Mouse (Mus musculus): ENCODE results near the gene Rcbtb2.

Gene Rcbtb2

DNA sequence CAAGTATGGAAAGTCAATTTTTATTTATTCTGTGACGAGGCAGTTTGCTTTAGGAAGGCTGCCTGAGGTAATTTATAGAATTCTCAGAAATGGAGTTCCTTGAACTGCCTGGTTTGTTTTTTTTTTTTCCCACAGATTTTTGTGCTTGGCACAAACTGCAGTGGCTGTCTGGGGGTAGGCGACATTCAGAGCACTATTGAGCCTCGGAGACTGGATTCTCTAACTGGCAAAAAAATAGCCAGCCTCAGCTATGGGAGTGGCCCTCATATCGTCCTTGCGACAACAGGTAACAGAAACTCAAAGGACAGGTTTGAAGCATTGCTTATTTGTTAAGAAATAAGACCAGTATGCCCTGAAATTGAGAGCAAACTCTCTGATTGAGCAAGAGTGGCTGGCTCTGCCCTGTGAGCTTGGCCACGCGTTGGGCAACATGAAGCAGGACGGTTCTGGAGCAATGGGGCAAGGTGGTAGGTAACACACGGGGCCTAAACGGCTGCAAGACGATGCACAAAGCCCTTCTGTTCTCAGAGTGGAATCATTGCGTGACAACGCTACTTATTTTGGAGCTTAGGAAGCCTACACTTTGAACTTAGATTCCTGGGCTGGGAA lies 39.5 kb downstream of the Rcbtb2 start:
- no peak for DNase-seq

DNA sequence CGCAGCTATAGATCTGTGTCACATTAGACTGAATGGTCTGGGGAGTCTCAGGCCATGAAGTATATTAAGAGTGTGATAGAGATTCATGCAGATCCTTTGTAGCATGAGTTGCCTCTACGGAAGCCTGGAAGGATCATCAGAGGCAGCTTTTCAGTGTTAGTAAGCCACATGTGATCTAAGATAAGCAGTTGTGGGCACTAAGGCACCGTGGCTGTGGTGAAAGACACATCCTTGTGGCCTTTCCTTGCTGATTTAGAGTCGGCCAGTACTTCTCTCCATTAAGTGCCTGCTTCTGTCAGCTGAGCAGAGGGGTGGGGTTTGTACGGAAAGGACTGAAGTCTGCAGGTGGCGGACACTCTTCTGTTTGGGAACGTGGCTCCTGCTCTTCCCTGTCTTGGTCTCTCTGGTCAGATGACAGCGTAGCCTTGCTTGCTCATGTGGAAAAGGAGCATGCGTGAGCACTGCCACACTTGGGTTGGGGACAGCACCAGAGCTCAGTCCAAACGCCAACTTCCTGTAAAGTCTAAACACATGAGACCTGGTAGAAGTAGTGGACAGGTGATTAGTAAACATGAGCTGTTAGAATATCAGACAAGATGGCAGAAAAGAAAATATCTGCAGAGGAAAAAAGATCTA lies 40.6 kb downstream of the Rcbtb2 start:
- DNase-seq = no peak

DNA sequence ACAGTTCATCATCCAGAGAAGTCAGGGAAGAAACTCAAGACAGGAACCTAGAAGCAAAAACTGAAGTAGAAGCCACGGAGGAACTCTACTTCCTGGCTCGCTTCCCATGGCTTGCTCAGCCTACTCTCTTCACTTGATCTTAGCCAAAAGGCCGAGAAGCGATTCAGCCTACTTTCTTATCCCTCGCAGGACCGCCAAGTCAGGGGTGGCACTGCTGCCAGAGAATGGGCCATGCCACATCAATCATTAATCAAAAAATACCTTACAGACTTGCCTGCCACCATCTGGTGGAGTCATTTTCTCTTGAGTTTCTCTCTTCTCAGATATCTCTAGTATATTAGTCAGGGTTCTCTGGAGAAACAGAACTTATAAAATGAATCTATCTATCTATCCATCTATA lies 42.3 kb downstream of the Rcbtb2 start:
- no peak for DNase-seq

DNA sequence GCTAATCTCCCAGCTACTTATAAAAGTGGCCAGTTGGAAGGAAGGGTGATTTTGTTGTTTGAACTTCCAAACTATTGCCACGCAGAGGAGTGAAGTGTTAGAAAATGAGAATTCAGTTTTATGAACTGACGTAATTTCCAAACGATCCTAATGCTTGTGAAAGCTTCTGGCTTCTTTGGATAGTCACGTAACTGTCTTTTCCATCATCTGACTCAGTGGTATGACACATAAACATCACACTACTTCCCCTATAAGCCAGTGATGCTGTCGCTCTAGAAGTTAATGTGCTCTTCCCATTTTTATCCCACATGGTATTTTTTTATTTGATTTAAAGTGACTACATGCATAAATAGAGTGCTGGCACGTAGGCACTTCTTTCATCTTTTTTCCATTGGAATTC lies 45.8 kb downstream of the Rcbtb2 start:
- DNase-seq = no peak

DNA sequence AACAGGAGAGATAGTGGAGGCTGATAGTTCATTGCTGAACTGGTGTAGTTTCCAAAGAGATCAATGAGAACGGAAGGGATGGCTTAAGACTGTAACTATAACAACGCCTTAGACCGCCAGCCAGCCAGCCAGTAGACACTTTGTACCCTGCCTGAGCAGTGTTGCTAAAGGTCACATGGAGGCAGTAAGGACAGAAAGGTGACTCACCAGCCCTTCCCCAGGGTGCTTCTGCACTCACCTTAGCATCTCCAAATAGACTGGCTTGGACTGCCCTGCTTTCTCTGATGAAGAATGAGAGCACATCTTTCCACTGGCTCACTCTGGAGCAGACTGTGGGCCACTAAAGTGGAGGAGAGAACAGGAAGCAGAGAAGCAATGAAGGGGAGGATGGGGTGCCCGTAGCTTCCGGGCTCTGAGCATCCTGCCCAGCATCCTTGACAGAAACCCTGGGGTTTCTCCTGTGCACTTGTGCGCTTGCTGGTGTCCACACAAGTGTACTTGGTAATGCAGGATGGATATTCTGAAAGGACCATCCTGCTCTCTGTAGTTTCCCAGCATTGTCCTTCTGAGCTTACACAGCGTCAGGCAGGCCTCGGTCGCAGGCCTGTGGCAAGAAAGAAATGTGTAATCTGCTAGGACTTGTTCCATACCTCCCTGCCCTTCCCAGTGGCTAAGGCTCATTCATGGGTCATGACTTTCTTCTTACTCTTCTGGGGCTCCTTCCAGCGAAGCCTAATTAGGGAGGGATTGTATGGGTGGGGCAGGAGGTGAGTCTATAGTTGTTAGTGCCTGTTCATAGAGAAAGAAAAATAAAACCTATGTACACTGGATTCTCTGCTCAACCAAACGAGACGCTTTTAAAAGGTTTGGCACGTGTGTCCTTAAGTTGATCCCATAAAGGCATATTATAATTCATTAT lies 47.3 kb downstream of the Rcbtb2 start:
- no peak for DNase-seq

DNA sequence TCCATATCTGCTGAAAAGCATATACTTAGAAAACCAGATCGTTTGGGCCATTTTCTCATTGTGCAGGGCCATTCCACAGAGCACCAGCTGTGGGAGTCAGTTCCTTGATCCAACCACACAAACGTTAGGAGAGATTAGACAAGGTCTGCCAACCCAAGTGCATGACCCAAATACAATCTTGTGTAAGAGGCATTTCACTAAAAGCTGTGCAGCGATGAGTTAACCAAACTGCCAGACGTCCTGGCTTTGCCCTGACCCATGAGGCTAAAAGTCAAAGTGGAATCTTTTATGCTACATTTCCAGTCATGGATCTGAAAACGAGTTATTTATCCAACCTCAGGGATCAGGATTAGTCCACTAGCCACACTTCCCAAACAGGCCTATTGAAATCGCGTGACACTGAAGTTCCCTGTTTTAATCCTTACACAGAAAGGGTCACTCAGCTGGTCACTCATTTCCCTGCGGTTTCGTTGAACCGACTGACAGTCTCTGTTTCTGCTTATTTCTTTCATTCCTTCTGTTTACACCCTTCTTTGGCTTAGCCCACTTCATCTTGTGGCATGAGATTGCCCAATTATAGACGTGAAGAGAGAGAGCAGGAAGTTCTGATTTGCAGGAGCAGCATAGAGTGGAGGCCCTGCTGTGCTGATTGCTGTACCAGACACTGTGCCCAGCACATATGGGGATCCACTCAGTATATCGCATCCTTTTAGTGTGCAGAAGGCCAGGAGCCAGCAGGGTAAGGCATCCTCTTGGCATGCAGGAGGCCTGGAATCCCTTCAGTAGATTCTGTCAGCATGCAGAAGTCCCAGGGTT lies 49.6 kb downstream of the Rcbtb2 start:
- DNase-seq = no peak

DNA sequence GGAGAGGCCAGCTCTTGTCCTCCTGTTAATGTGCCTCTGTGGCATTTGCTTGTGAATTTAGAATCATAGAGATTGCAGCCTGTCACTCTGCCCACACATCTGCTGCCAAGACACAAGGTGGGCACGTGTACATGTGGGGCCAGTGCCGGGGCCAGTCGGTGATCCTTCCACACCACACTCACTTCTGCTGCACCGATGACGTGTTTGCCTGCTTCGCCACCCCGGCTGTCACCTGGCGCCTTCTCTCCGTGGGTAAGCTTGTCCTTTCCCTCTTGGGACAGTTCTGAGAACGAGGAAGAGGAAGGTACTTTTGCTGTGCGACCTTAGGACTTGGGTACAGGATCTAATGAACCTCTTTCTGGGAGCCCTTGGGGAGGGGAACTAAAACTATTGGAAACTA lies 50.8 kb downstream of the Rcbtb2 start:
- DNase-seq = no peak

DNA sequence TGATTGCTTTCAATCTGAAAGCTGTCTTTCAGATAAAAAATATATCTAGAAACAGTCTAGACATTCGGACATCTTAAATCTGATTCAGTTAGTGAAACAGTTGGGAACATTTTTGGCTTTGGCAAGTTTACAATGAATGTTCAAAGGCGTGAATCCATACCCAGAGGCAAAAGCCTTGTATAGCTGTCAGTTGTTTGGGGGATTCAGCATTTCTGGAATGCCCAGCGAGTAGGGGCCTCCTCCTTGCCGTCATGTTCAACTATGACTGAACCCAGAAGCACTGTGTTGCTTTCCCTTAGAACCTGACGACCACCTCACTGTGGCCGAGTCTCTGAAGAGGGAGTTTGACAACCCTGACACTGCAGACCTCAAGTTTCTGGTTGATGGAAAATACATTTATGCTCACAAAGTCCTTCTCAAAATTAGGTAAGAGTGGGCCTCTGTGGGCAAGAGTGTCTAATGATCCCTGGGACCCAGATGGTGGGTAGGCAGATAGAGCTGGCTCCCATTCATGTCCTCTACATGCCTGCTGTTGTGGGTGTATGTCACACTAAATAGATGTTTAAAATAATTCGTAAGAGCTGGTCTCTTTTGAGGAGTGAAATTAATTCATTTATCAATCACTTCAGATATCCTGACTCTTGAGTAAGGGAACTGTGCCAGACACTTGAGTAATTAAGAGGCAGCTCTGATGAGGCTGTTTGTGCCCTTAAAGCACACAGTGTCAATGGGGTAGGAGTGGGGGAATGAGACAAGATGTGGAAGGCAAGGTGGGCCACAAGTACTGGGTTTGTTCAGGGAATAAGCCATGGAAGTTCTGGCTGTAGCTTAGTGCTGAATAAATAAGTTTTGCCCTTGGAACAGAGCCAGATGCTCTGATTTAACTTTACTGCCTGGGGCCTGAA lies 51.5 kb downstream of the Rcbtb2 start:
- DNase-seq = no peak

DNA sequence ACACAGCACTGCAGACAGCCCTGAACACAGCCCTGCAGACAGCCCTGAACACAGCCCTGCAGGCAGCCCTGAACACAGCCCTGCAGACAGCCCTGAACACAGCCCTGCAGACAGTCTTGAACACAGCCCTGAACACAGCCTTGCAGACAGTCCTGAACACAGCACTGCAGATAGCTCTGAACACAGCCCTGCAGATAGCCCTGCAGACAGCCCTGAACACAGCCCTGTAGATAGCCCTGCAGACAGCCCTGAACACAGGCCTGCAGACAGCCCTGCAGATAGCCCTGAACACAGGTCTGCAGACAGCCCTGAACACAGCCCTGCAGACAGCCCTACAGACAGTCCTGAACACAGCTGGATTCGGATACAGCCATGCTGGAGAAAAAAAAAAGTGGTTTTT lies 52.2 kb downstream of the Rcbtb2 start:
- DNase-seq = no peak

DNA sequence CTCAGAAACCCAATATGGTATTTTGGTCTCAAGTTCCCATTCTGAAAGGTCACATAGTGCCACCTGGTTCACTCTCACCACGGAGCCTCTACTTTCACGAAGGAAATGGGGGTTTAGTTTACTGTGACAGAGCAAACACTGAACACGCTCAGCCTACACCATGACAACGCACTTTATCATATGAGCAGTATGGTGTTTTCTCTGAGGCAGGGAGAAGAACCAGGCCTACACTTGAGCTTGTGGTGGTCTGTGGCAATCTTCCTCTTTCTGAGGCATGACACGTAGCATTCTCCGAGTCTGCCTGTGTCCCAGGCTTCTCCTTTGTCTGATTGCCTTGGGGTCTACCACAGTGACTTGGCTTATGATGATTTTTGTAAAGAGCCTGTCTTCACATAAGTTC lies 53.0 kb downstream of the Rcbtb2 start:
- peak in 1 of 2 experiments; percentile 57 for DNase-seq

DNA sequence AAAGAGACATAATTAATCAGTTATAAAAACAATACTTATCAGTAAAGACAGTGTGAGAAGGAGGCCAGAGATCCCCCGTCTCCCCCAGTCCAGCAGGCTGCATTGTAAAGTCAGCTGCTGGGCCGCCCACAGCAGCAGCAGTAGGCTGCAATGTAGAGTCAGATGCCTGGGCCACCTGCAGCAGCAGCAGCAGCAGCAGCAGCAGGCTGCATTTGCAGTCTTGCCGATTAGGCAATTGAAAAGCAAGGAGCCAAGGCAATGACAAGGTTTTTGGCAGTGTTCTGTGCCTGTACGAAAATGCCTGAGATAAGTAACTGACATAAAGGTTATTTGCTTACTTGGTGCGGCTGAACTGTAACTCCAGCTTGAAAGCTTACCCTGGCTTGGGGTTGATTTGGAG lies 53.4 kb downstream of the Rcbtb2 start:
- no peak for DNase-seq

DNA sequence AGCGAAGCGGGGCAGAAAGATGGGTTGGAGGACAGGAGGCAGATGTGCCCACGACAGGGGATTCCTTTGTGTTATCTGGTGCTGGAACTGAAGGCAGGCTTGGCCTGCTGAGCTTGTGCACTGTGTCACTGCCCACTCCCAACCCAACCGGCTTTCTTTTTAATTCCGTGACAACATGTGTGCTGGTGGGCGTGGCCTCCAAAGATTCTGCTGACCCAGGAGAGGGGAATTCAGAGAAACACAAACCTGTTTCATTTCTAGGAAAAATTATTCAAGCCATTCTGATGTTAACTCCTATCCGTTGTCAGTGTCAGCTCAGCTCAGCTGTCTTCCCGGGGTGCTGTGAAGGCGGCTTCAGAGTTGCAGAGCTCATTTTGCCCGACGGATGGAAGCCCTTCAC lies 55.1 kb downstream of the Rcbtb2 start:
- no peak for DNase-seq

DNA sequence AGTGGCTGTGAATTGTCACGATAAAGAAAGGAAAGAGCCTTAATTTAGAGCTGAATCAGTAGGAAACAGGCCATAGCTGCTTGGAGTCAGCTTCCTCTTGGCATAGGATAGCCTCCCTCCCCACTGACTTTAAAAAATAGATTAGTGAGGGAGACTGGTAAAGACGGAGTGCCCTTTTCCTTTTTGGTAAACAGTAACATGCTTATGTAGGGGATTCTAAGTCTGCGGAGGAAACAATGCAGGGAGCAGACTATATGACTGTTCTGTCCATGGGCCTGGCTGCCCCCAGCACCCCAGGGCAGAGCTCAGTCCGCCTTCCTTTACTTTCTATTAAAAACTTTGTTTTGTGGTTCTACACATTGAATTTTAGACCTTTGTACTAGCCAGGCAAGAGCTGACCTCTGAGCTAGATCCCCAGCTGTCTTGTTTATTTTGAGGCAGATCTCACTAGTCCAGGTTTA lies 56.4 kb downstream of the Rcbtb2 start:
- no peak for DNase-seq

DNA sequence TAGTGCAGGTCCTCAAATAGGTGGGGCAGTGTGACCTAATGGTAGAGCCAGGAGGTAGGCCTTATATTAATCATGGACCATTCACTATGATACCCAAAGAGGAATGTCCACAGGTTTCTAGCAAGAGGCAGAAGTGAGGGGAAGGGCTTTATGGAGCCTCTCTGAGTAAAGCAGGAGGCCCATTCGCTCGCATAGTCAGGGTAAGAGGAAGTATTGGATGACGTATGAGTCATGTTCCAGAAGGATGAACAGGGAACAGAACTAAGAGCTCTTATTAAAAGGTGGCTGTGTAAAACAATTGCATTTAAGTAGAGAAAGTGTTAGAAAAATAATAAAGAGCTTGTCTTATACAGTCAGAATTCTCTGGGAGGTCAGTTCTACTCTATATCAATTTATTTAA lies 57.8 kb downstream of the Rcbtb2 start:
- DNase-seq = no peak

DNA sequence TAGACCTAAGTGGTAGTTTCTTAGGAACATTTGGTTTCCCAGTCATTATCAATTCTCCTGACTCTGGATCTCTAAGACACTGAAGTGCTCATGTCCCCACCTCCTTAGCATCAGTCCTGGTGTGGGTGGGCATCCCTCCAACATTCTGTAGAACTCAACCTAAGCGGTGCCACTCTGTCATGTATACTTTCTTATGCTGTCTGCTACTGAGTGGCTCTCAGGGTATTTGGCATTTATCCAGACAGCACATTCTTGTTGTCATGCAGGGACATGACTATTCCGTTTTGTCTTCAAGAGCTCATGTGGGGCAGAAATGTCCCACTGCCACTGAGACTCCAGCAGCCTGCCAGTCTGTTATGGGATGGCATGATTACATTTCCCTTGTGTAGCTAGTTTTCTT lies 58.3 kb downstream of the Rcbtb2 start:
- DNase-seq = no peak

DNA sequence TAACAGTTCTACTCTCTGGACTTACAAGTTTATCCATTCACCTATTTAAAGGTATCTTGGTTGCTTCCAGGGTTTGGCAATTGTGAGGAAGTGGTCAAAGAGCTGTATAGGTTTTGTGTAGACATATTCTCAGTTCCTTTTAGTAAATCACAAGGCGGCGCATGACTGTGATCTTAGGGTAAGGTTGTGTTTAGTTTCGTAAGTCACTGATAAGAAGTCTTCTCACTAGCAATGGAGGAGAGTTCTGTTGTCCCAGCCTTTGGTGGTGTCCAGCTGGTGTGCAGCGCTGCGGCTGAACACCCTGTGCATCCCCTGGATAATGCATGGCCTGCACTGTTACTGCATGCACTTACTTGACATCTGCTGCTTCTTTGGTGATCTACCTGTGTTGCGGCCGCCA lies 64.0 kb downstream of the Rcbtb2 start:
- DNase-seq = no peak

DNA sequence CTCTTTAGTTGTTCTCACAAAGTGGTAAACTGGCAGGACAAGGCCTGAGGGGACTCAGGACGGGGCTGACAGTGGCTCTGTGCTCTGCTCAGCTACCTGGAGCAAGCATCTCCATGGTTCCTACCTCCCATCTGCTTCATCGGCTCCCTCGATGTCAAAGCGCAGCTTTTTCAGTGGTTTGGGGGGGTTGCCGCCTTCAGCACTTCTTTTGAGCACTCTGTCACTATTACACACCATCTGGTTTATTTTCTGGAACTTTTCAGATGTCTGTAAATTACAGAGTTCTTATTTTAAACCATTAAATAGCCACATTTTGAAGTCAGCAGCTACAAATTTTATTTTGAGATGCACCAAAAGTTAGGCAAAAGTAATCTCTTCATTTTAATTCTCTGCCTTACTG lies 76.2 kb downstream of the Rcbtb2 start:
- no peak for DNase-seq

DNA sequence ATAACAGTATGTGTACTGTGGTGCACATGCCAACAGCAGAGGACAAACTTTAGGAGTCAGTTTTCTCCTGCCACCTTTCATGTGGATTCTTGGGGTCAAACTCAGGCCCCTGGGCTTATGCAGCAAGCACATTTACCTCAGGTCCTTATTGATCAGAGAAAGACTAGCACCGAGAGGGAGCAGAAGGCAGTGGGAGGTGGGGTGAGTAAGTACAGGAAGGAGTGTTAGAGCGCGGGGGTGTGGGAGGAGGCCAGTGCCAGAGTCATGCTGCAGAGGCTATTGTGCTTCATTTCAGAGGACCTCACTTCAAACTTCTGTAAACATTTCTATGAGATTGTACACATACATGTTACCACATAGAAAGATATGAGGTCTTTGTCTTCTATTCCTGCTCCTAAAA lies 78.6 kb downstream of the Rcbtb2 start:
- no peak for DNase-seq

DNA sequence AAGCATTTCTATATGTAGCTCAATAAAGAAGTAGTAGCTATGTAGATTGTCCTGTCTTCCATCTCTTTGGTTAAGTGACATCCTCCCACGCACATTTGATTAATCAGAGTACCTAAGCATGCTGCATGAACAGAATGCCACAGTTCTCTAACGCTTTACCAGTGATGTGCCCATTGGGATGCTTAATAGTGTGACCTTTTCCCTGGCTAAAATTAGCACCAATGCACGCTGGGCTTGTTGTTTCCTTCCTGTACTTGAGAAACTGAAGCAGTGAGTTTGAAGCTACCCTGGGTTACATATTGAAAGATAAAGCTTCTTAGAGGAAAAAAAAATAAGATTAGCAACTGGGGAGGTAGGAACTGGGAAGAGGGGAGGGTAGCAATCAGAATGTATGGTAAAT lies 81.2 kb downstream of the Rcbtb2 start:
- no peak for DNase-seq

DNA sequence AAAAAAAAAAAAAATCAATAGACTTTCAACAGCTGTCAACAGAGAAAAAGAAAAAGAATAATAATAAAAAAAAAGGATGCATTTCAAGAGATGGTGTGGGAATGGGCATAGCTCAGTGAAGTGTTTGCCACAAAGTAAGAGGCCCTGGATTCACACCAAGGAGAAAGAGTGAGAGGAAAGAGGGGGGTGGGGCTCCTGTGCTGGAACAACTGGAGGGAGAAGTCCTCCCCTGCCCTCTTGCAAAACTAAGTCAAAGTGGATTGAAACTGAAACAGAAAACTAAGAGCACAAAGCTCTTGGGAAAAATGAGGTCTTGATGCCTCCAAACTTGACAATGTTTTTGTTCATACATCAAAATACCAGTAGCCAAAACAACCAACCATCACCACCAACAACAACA lies 86.4 kb downstream of the Rcbtb2 start:
- no peak for DNase-seq

DNA sequence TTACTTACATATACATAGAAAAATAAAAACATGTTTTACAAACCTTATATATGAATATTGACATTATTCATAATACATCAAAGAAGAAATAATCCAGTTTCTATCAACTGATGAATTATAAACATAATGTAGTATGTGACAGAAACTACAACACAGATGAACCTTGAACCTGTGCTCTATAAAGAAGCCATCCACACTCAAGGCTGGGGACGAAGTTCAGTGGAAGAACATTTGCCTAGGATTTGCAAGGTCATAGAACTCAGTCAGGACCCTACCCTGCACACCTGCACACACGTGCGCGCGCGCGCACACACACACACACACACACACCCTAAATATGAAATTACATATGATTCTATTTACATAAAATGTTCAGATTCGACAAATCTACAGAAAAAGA lies 87.4 kb downstream of the Rcbtb2 start:
- DNase-seq = no peak

DNA sequence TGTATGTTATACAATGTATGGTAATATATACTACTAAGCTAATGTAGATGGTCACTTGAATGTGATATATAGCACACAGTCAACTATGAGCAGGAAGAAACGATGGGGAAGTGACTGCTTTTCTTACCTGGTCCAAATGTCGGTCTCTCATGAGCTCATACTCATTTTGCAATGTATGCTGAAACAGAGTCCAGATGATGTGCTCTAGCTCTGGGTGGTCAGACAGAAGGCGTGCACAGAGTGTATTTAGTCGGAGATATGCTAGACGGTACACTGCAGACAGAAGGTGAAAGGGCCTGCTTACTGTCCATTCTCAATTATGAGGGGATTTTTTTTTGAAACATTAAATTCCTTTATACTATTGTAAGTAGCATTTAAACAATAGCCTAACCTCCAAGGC lies 88.6 kb downstream of the Rcbtb2 start:
- DNase-seq = no peak
